Mouse (Mus musculus) heart, embryonic 15.5 days (tissue): ENCODE measurements at regions not wholly inside any gene's neighbourhood (a gene's known extent, or its start where the extent isn't known, plus 50 kb on each side); places are given as distances from the start of the nearest gene placed in this dataset.

Experiments used
- ATAC-seq: fragments of 200-750 bp; cut with Nextera tagmentation; replicated peaks from 2 replicates; pipeline ENCODE4 v1.8.0; 2017; ENCODE audit warnings: low read depth, moderate TSS enrichment; ENCODE audit not compliant: insufficient number of reproducible peaks, insufficient read depth, low FRiP score
- H3K27ac ChIP-seq: fragments of 300-500 bp; sonication (generic); 2 replicates; pipeline ENCODE4 v1.5.1; 2015; ENCODE audit warnings: mild to moderate bottlenecking, inconsistent platforms
- H3K27me3 ChIP-seq: fragments of 300-500 bp; sonication (generic); 2 replicates; pipeline ENCODE4 v1.6.1; 2015; ENCODE audit warnings: inconsistent platforms
- H3K36me3 ChIP-seq: fragments of 300-500 bp; sonication (generic); 2 replicates; pipeline ENCODE4 v1.6.1; 2015; ENCODE audit warnings: mild to moderate bottlenecking, inconsistent platforms
- H3K4me1 ChIP-seq: fragments of 300-500 bp; sonication (generic); replicated peaks from 2 replicates; pipeline ENCODE4 v1.6.1; 2015; ENCODE audit warnings: inconsistent platforms
- H3K4me2 ChIP-seq: fragments of 300-500 bp; sonication (generic); 2 replicates; pipeline ENCODE4 v1.6.1; 2015; ENCODE audit warnings: inconsistent platforms, mild to moderate bottlenecking, moderate library complexity
- H3K4me3 ChIP-seq: fragments of 300-500 bp; sonication (generic); 2 replicates; pipeline ENCODE4 v1.5.1; 2015; ENCODE audit warnings: mild to moderate bottlenecking, inconsistent platforms
- H3K9ac ChIP-seq: fragments of 300-500 bp; sonication (generic); 2 replicates; pipeline ENCODE4 v1.6.1; 2015; ENCODE audit warnings: mild to moderate bottlenecking, inconsistent platforms
- H3K9me3 ChIP-seq: fragments of 300-500 bp; sonication (generic); replicated peaks from 2 replicates; pipeline ENCODE4 v1.6.1; 2016; ENCODE audit warnings: inconsistent platforms
- WGBS: fragments of 180-500 bp; shearing (Covaris S2); methylation state at CpG from one replicate; pipeline ENCODE4 v1.1.7; 2015; ENCODE audit warnings: mixed read lengths; 5-methylcytosine and 5-hydroxymethylcytosine counted together

DNA sequence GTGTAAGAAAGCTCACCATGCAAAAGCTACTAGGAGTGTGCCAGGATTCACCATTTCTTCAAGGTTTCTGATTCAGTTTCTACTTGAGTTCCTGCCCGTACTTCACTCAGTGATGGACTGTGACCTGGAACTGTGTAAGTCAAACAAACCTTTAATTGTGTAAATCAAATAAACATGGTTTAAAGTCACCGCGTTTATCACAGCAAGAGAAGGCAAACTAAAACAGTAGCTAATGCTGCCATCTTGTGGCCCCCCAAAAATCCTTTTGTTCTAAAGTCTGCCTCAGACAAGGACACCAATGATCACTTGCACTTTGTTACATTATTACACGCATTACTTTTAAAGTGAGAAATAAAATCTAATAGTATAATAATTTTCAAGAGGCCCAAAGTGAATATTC lies 63.6 kb upstream of the Dcx start:
- Histone ChIP-seq H3K27ac (no peak overlapping the region), H3K4me3 (peak overlapping the region; percentile 14; the same call in 1 of the 2 replicates), H3K4me1 (no peaks in the 10 kb centered on the region), H3K9ac (no peak overlapping the region), H3K36me3 (no peaks in the 10 kb centered on the region), H3K4me2 (0 out of 2 replicates have a peak overlapping the region, but pooled peaks have one; percentile 18), H3K9me3 (no peaks in the 10 kb centered on the region), H3K27me3 (no peaks in the 10 kb centered on the region)
- no peak for ATAC-seq
- 21% methylated on average over 4 of the region's 4 CpGs for WGBS
